Mouse (Mus musculus) embryonic facial prominence, embryonic 10.5 days (tissue): ENCODE data around the gene Vmn2r83. TPM values are rescaled to one million over a fixed set of nuclear protein-coding genes. Genes with fewer than 3 reads are reported as not detected.

ENCODE experiments used
- DNase-seq: peaks from one replicate; pipeline ENCODE4 v3.0.0-alpha.2; 2017; ENCODE audit warnings: low spot score
- H3K27ac ChIP-seq: fragments of 300-500 bp; sonication (generic); replicated peaks from 2 replicates; pipeline ENCODE4 v1.5.1; 2016; ENCODE audit warnings: mild to moderate bottlenecking
- H3K27me3 ChIP-seq: fragments of 300-500 bp; sonication (generic); replicated peaks from 2 replicates; pipeline ENCODE4 v1.6.1; 2016; ENCODE audit warnings: low read depth, mild to moderate bottlenecking; ENCODE audit not compliant: poor library complexity, severe bottlenecking
- H3K36me3 ChIP-seq: fragments of 300-500 bp; sonication (generic); replicated peaks from 2 replicates; pipeline ENCODE4 v1.6.1; 2016; ENCODE audit warnings: mild to moderate bottlenecking, moderate library complexity
- H3K4me1 ChIP-seq: fragments of 300-500 bp; sonication (generic); 2 replicates; pipeline ENCODE4 v1.6.1; 2016
- H3K4me3 ChIP-seq: fragments of 300-500 bp; sonication (generic); 2 replicates; pipeline ENCODE4 v1.5.1; 2016; ENCODE audit warnings: mild to moderate bottlenecking, moderate library complexity
- H3K9me3 ChIP-seq: fragments of 300-500 bp; sonication (generic); 2 replicates; pipeline ENCODE4 v1.6.1; 2016; ENCODE audit warnings: mild to moderate bottlenecking
- WGBS: fragments of 180-500 bp; shearing (Covaris S2); methylation state at CpG from one replicate; pipeline ENCODE4 v1.1.7; 2016; 5-methylcytosine and 5-hydroxymethylcytosine counted together
- microRNA-seq: library from miRNA; unstranded; fragments of <30 nt; microRNA quantifications from one replicate; pipeline ENCODE4, GENCODE M21; 2017
- polyA plus RNA-seq: library from polyadenylated mRNA; unstranded; fragments of >200 nt; fragmentation: Nextera tagmentation; extraction: Ambion mirVana; gene quantifications from 2 replicates; pipeline ENCODE4 v1.2.1, GENCODE M21; 2016

Gene Vmn2r83
- polyA plus RNA-seq, 1 experiment from 2014 or later, result not detected

DNA sequence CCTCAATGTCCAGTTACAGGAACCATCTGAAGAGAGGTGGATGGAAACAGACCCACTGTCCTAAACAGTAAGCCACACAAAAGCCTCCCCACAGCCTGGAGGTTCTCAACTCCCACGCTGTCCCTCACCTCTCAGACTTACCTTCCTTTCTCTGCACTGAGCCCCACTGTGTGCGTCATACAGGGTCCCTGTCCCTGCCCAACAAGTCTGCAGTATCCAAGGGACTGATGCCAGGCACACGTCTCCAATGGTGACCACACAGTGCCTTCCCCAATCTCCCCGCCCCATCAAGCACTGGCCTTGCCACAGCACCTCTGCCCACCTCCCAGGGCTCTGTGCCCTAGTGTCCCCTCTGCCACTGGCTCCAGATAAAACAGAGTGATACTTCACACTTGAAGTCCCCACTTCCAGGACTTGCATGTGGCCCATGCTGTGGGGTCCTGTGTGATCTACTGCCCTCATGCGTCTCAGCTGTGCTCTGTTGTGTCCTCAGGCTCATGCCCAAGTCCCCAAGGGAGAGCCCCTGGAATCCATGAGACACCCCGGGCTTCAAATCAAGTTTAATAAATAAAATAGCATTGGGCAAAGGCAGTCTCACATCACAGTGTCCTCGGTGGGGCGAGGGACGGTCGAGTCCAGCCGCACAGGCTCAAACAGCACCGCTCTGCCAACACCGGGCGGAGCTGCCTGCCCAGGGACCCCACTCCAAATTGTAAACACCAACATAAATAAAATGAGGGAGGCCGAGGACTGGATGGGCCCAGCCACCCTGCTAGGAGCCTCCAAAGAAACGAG, 71.4 kb downstream of the Vmn2r83 start:
- DNase-seq, result peak; percentile 5
- Histone ChIP-seq H3K36me3 (peaks cover 77% of the 10 kb centered on the region), H3K4me1 (no peaks in the 10 kb centered on the region), H3K9me3 (no peaks in the 10 kb centered on the region), H3K4me3 (no peak overlapping the region), H3K27me3 (peaks cover 4% of the 10 kb centered on the region), H3K27ac (no peak overlapping the region)
- 94% methylated on average over 16 of the region's 16 CpGs for WGBS

- Histone ChIP-seq H3K27me3 (no peaks in the 10 kb centered on the region), H3K9me3 (no peaks in the 10 kb centered on the region), H3K4me1 (no peaks in the 10 kb centered on the region), H3K36me3 (peaks cover 86% of the 10 kb centered on the region), H3K27ac (no peak overlapping the region), H3K4me3 (no peak overlapping the region)
- peak; percentile 4 for DNase-seq
- WGBS, result 92% methylated on average over 11 of the region's 11 CpGs
These were observed 72.2 kb downstream of the Vmn2r83 start for GRCm38 (mm10) chr10:79540746-79541145.

DNA sequence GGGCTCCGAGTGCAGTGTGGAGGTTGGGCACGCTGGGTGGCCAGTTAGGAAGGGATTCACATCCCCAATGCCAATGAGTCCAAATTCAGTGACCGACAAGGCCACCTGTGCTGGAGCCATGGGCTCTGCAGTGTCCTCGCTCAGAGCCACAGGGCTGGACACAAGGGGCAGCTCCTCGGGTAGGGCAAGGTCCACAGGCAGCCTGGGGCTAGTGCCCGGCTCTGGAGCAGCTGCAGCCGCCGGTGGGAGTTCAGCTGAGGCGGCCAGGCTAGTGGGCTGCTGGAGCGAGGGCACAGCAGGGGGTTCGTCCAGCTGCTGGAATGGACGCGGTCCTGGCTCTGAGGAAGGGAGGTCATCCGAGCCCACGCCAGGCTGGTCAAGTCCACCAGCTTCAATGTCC, 73.0 kb downstream of the Vmn2r83 start:
- DNase-seq, result peak; percentile 7
- Histone ChIP-seq H3K27ac (no peak overlapping the region), H3K4me1 (no peaks in the 10 kb centered on the region), H3K27me3 (no peaks in the 10 kb centered on the region), H3K9me3 (no peaks in the 10 kb centered on the region), H3K4me3 (no peak overlapping the region), H3K36me3 (peaks cover 93% of the 10 kb centered on the region)
- 84% methylated on average over 15 of the region's 15 CpGs for WGBS

- H3K27ac ChIP-seq, result no peak overlapping the region
- H3K4me1 ChIP-seq, result no peaks in the 10 kb centered on the region
- 96% methylated on average over 11 of the region's 11 CpGs for WGBS
- peak; percentile 3 for DNase-seq
- H3K4me3 ChIP-seq, result no peak overlapping the region
- peaks cover 100% of the 10 kb centered on the region for H3K36me3 ChIP-seq
- H3K27me3 ChIP-seq, result no peaks in the 10 kb centered on the region
- no peaks in the 10 kb centered on the region for H3K9me3 ChIP-seq
These were observed 73.6 kb downstream of the Vmn2r83 start for GRCm38 (mm10) chr10:79542171-79542570.

Small RNA genes lying within 50 kb of the gene (microRNA-seq; reads per million reads assigned to microRNA genes)
- gene Mir6909, result not detected

Other genes starting within 250 kb of the Vmn2r83 start
- not detected in 2 replicates for gene Vmn2r81, start 221.0 kb upstream of the Vmn2r83 start, polyA plus RNA-seq
- gene Vmn2r82, start 112.2 kb upstream of the Vmn2r83 start, polyA plus RNA-seq, result not detected in 2 replicates
- 28.4 and 29.2 TPM in 2 replicates for gene Plpp2, start 65.1 kb downstream of the Vmn2r83 start, polyA plus RNA-seq
- gene Mier2, start 86.5 kb downstream of the Vmn2r83 start, polyA plus RNA-seq, result 76.4 and 77.3 TPM in 2 replicates
- not detected in 2 replicates for gene Theg, start 118.6 kb downstream of the Vmn2r83 start, polyA plus RNA-seq
- 0.03 TPM in 1 of 2 replicates, not detected in the other for gene C2cd4c, start 145.3 kb downstream of the Vmn2r83 start, polyA plus RNA-seq
- 20.0 and 21.5 TPM in 2 replicates for gene Shc2, start 169.2 kb downstream of the Vmn2r83 start, polyA plus RNA-seq
- not detected in 2 replicates for gene Odf3l2, start 177.0 kb downstream of the Vmn2r83 start, polyA plus RNA-seq
- 2.5 and 3.2 TPM in 2 replicates for gene Madcam1, start 195.8 kb downstream of the Vmn2r83 start, polyA plus RNA-seq
- gene Tpgs1, start 200.6 kb downstream of the Vmn2r83 start, polyA plus RNA-seq, result 62.6 and 63.5 TPM in 2 replicates
- gene Cdc34, start 213.5 kb downstream of the Vmn2r83 start, polyA plus RNA-seq, result 240 and 250 TPM in 2 replicates
- gene Gzmm, start 220.3 kb downstream of the Vmn2r83 start, polyA plus RNA-seq, result 0.88 and 1.5 TPM in 2 replicates
- gene Bsg, start 235.8 kb downstream of the Vmn2r83 start, polyA plus RNA-seq, result 591 and 608 TPM in 2 replicates
- gene Hcn2, start 247.9 kb downstream of the Vmn2r83 start, polyA plus RNA-seq, result 0.04 TPM in 1 of 2 replicates, not detected in the other